Mouse (Mus musculus): ENCODE data around the gene Rplp2. TPM values are rescaled to one million over a fixed set of nuclear protein-coding genes. Genes with fewer than 3 reads are reported as not detected.
A peak's percentile ranks its signal among the peaks of the same experiment; 100 is the strongest.

The Rplp2 gene
- total and polyA plus RNA-seq, 3 experiments, result 421 to 928 (median 848) TPM

- no peaks in the 10 kb centered on the region for H3K36me3 ChIP-seq (ENCODE audit: control insufficient read depth, insufficient read depth, low read length)
- H3K27ac ChIP-seq, result peak overlapping the region; percentile 91
- peaks cover 27% of the 10 kb centered on the region for H3K4me1 ChIP-seq (ENCODE audit: control insufficient read depth, insufficient read depth, low read length)
- WGBS, result 38% methylated on average over 4 of the region's 4 CpGs
- H3K79me2 ChIP-seq (replicated peaks; ENCODE audit: control insufficient read depth, insufficient read depth, low read length), result peaks cover 2% of the 10 kb centered on the region; the same call in 1 of the 2 replicates
- TF ChIP-seq POLR2A (IDR thresholded peaks at IDR 0.05; ENCODE audit: insufficient read depth, low read depth, low read length) (no peak), CTCF (IDR thresholded peaks at IDR 0.05) (no peak), EP300 (IDR thresholded peaks at IDR 0.05; ENCODE audit: insufficient read depth, low read depth, low read length) (no peak)
- DNase-seq, result no peak
- H3K9ac ChIP-seq (ENCODE audit: low read depth, low read length), result peak overlapping the region; percentile 81
- H3K27me3 ChIP-seq (ENCODE audit: control insufficient read depth, insufficient read depth, low read length), result no peaks in the 10 kb centered on the region
- intact Hi-C loops (cut with DNase I), result no loop called here
- H3K4me3 ChIP-seq, result peak overlapping the region; percentile 11; the same call in 1 of the 2 replicates
Observed at GRCm38 (mm10) chr7:141477578-141478269, 30.6 kb downstream of the Rplp2 start.

DNA sequence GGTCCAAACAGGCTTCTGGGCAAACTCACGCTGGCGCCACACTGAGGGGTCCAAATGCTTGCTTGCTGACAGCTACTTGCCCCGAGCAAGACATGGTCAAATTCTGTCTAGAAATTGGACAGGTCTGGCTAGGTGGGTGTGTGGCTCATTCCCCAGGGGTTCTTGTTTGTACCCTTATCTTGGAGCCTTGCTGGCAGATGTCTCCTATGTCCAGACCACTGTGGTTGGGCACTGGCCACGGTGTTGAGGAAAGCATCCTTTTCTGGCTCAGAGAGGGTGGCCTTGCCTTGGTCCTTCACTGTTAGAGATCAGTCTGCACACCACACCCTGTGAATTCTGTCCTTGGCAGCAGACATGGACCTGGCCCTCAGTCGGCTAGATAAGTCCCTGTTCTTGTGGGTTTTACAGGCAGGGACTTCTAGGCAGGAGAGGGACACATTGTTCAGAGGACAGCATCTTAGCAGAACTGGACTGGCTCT, 31.1 kb downstream of the Rplp2 start:
- TF ChIP-seq CTCF (IDR thresholded peaks at IDR 0.05) (no peak), POLR2A (IDR thresholded peaks at IDR 0.05; ENCODE audit: insufficient read depth, low read depth, low read length) (no peak), EP300 (IDR thresholded peaks at IDR 0.05; ENCODE audit: insufficient read depth, low read depth, low read length) (no peak)
- H3K4me3 ChIP-seq, result no peak overlapping the region
- H3K79me2 ChIP-seq (replicated peaks; ENCODE audit: control insufficient read depth, insufficient read depth, low read length), result peaks cover 2% of the 10 kb centered on the region; the same call in 1 of the 2 replicates
- DNase-seq, result peak in 1 of 2 experiments; percentile 44
- H3K27ac ChIP-seq, result peak overlapping the region; percentile 91
- no peaks in the 10 kb centered on the region for H3K36me3 ChIP-seq (ENCODE audit: control insufficient read depth, insufficient read depth, low read length)
- 43% methylated on average over 5 of the region's 5 CpGs for WGBS
- H3K9ac ChIP-seq (ENCODE audit: low read depth, low read length), result peak overlapping the region; percentile 26; the same call in 1 of the 2 replicates
- H3K27me3 ChIP-seq (ENCODE audit: control insufficient read depth, insufficient read depth, low read length), result no peaks in the 10 kb centered on the region
- H3K4me1 ChIP-seq (ENCODE audit: control insufficient read depth, insufficient read depth, low read length), result peaks cover 28% of the 10 kb centered on the region
- intact Hi-C loops (cut with DNase I), result no loop called here

GRCm38 (mm10) chr7:141480842-141481497, 33.8 kb downstream of the Rplp2 start:
- TF ChIP-seq EP300 (IDR thresholded peaks at IDR 0.05; ENCODE audit: insufficient read depth, low read depth, low read length) (peak; percentile 98), CTCF (IDR thresholded peaks at IDR 0.05) (peak; percentile 96), POLR2A (IDR thresholded peaks at IDR 0.05; ENCODE audit: insufficient read depth, low read depth, low read length) (no peak; the same call in 1 of the 2 replicates)
- H3K27ac ChIP-seq, result no peak overlapping the region; the same call in 1 of the 2 replicates
- no peaks in the 10 kb centered on the region for H3K36me3 ChIP-seq (ENCODE audit: control insufficient read depth, insufficient read depth, low read length)
- H3K27me3 ChIP-seq (ENCODE audit: control insufficient read depth, insufficient read depth, low read length), result no peaks in the 10 kb centered on the region
- no peak overlapping the region for H3K9ac ChIP-seq (ENCODE audit: low read depth, low read length)
- DNase-seq, result peak; percentile 73 to 75
- intact Hi-C loops (cut with DNase I), result loop anchor here (1.0 to 5.0 kb wide), 3 partner anchors 44 to 185 kb away; no protein-coding TSS in a partner anchor
- peak overlapping the region; percentile 48; the same call in 1 of the 2 replicates for H3K4me3 ChIP-seq
- 12% methylated on average over 10 of the region's 10 CpGs for WGBS
- 0 out of 2 replicates have a peak, but pooled peaks cover 2% of the 10 kb centered on the region for H3K79me2 ChIP-seq (replicated peaks; ENCODE audit: control insufficient read depth, insufficient read depth, low read length)
- peaks cover 31% of the 10 kb centered on the region for H3K4me1 ChIP-seq (ENCODE audit: control insufficient read depth, insufficient read depth, low read length)

DNA sequence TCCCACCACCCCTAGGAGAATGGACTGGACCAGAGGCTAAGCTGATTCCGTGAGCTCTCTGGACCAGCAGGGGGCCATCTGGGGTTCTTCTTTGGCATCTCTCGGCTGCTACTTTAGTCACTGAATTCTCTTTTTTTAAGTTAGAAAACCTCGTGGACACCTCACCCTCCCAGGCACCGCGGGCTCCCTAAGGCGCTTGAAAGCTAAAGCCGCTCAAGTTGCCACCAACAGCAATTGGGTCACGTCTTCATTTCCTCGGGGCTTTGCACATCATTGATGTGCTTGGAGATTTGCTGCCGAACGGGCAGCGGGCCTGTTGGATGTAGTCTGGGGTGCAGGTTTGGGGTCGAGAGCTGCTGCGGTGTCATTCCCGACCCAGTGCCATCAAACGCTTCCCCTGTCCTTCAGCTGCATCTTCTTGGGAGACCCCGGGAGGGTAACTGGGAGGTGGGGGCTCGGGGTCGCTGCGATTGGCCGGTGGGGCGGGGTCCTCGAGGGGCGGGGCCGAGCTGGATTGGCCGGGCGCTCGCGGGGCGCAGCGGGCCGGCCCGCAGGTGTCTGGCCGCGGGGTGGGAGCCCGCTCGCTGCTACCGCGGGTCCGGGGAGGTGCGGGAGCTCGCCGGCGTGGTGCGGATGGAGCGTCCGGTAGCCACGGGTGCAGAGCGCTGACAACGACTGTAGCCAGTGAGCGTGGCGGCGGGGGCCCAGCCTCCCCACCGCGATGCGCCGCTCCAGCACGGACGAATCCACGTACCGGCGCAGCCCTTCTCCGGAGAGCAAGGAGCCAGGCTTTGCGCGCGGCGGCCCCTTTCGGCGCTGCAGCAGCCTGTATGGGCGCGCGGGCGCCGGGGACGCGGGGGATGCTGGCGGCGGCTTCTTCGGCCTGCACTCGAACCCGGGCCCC, 34.6 kb downstream of the Rplp2 start:
- no peaks in the 10 kb centered on the region for H3K27me3 ChIP-seq (ENCODE audit: control insufficient read depth, insufficient read depth, low read length)
- H3K36me3 ChIP-seq (ENCODE audit: control insufficient read depth, insufficient read depth, low read length), result no peaks in the 10 kb centered on the region
- WGBS, result 5% methylated on average over 76 of the region's 81 CpGs
- intact Hi-C loops (cut with DNase I), result loop anchor here (1.0 to 5.0 kb wide), 2 partner anchors 44 to 131 kb away; no protein-coding TSS in a partner anchor
- H3K4me1 ChIP-seq (ENCODE audit: control insufficient read depth, insufficient read depth, low read length), result peaks cover 31% of the 10 kb centered on the region
- peak overlapping the region; percentile 66 for H3K9ac ChIP-seq (ENCODE audit: low read depth, low read length)
- peak; percentile 60 to 67 for DNase-seq
- H3K79me2 ChIP-seq (replicated peaks; ENCODE audit: control insufficient read depth, insufficient read depth, low read length), result 0 out of 2 replicates have a peak, but pooled peaks cover 2% of the 10 kb centered on the region
- no peak overlapping the region; the same call in 1 of the 2 replicates for H3K27ac ChIP-seq
- TF ChIP-seq CTCF (IDR thresholded peaks at IDR 0.05) (peak; percentile 69), EP300 (IDR thresholded peaks at IDR 0.05; ENCODE audit: insufficient read depth, low read depth, low read length) (no peak)
- peak overlapping the region; percentile 48 for H3K4me3 ChIP-seq

DNA sequence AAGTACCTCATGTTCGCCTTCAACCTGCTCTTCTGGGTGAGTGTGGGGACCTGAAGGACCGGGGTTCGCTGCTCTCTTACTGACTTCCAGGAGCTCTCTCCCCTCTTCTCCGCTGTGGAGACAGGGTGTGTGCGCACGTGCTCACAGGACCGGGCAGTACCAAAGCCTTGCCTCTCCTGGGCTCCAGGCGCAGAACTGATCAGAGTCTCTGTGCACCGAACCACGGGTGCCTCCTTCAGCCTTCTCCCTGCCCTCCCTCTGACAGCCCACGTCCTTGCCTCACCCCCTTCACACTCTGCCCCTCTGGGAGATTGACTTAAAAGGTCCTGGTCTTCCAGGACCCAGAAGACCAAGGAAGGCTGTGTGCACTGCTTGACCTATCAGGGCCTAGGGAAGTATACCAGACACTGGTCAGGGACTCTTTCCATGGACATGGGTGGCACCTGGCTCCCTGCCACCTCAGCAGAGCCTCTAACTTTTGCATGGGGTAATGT, 35.4 kb downstream of the Rplp2 start:
- Histone ChIP-seq H3K79me2 (replicated peaks; ENCODE audit: control insufficient read depth, insufficient read depth, low read length) (0 out of 2 replicates have a peak, but pooled peaks cover 2% of the 10 kb centered on the region), H3K27ac (no peak overlapping the region), H3K4me3 (peak overlapping the region; percentile 48), H3K36me3 (ENCODE audit: control insufficient read depth, insufficient read depth, low read length) (no peaks in the 10 kb centered on the region), H3K4me1 (ENCODE audit: control insufficient read depth, insufficient read depth, low read length) (peaks cover 25% of the 10 kb centered on the region), H3K9ac (ENCODE audit: low read depth, low read length) (peak overlapping the region; percentile 24; the same call in 1 of the 2 replicates), H3K27me3 (ENCODE audit: control insufficient read depth, insufficient read depth, low read length) (no peaks in the 10 kb centered on the region)
- intact Hi-C loops (cut with DNase I), result loop anchor here (5.0 kb wide), 1 partner anchor 130 kb away; no protein-coding TSS in a partner anchor
- TF ChIP-seq EP300 (IDR thresholded peaks at IDR 0.05; ENCODE audit: insufficient read depth, low read depth, low read length) (no peak), POLR2A (IDR thresholded peaks at IDR 0.05; ENCODE audit: insufficient read depth, low read depth, low read length) (no peak), CTCF (IDR thresholded peaks at IDR 0.05) (no peak)
- DNase-seq, result no peak
- whole genome bisulfite sequencing, result 42% methylated on average over 11 of the region's 11 CpGs
